Mouse (Mus musculus): ENCODE measurements around the gene Taar3.

GRCm38 (mm10) chr10:23964921-23965610, 15.7 kb downstream of the Taar3 start:
- TF ChIP-seq POLR2A (IDR thresholded peaks at IDR 0.05; ENCODE audit: control insufficient read depth, extremely low read depth, insufficient read depth, low read length, poor library complexity) (no peak), CTCF (IDR thresholded peaks at IDR 0.05; ENCODE audit: borderline replicate concordance, control insufficient read depth, extremely low read depth, insufficient read depth, low read length, poor library complexity) (no peak)
